Mouse (Mus musculus) ovary, postnatal 14 days (tissue): ENCODE measurements around the gene Kcnj4.
"Not testable (repeated sequence)": the region's sequence is repeated elsewhere in the genome, so short reads cannot be mapped to it uniquely, and the experiment has no call there.

ENCODE experiments used
- DNase-seq: peaks from one replicate; pipeline ENCODE4 v3.0.0; 2022; ENCODE audit warnings: low spot score

Gene Kcnj4

DNA sequence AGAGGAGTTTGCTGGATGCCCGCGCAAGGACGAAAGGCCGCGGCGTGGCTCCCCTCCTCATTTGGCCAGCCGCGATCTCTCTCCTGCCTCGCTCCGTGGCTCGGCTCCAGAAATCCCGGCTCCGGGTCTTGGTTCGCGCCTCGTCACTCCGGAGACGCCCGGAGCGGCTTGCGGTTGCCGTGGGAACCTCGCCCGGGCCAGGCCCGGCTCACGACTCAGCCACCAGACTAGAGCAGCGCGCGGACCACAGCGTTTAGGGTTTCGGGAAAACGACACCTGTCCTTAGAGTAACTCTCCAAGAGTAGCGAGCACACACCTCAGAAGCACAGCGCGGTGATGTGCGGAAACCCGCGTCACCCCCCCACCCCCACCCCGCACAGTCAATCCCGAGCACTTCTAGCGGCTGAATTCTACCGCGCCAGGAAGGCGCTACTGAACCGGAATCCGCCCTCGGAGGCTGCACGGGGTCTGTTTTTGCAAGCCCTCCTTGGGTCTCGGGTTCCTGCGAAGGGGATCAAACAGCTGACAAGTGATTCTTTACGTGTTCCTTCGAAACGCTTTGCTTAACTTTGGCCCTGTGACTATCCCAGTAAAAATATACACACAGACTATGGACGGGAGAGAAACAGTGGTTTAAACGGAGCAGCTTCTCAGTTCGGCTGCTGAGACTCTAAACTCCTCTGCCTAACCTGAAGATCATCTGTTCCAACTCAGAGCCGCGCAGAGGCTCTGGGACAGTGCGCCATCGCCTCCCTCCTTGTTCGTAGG lies 6.7 kb upstream of the Kcnj4 start:
- peak; percentile 84 for DNase-seq

DNA sequence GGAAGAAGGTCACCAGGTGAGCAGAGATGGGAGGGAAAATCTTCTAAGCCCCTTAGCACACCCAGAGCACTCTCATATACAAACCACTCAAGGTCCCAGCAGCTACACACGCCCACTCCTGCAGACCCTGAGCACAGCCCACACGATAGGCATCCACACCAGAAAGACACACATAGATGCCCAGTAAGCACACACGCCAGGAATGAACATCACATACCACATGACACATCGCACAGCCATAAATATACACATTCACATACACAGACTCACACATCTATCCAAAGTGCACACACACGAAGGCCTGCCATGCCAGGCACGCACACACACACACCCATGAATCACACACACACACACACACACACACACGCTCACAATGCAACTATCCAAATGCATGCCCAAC lies 5.4 kb upstream of the Kcnj4 start:
- DNase-seq, result no peak

- DNase-seq, result no peak
Observed at GRCm38 (mm10) chr15:79509998-79510397, 5.0 kb upstream of the Kcnj4 start.

- no peak for DNase-seq
Observed at GRCm38 (mm10) chr15:79507055-79507828, 2.2 kb upstream of the Kcnj4 start.

GRCm38 (mm10) chr15:79506460-79506859 lies 1.4 kb upstream of the Kcnj4 start:
- DNase-seq, result no peak

DNA sequence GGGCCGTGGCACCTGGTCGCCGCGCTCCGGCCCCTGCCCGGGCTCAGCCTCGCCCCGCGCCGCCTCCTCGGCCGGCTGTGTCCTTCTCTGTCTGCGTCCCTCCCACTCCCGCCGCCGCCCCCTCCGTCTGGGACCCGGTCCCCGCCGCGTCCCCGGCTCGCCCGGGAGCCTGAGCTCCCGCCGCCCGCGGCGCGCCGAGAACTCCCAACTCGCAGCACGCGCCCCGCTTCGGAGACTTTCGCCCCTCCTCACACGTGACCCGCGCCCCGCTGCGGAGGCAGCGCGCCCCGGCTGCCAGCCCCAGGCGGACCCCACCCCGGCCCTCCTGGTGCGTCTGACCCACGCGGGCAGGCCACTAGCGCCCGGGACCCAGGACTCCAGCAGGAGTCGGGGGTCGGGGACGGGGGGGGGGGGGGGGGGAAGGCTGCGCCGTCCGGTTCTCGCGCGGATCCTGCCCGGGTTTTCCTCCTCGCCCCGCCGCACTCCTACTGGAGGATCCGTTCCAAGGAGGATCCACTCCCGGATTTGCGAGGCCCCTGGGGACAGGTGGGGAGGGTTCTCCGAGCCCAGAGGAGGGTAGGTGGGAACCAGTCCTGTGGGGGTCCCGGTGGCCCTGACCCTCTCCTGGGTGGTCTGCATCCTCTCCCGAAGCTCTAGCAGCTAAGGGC lies 709 bp upstream of the Kcnj4 start:
- peak; percentile 52 for DNase-seq

- no peak for DNase-seq
Observed at GRCm38 (mm10) chr15:79503438-79503837, 1.6 kb downstream of the Kcnj4 start.

- no peak for DNase-seq
Observed at GRCm38 (mm10) chr15:79502891-79503341, 2.1 kb downstream of the Kcnj4 start.

- DNase-seq, result no peak
Observed at GRCm38 (mm10) chr15:79500110-79500509, 4.9 kb downstream of the Kcnj4 start.

DNA sequence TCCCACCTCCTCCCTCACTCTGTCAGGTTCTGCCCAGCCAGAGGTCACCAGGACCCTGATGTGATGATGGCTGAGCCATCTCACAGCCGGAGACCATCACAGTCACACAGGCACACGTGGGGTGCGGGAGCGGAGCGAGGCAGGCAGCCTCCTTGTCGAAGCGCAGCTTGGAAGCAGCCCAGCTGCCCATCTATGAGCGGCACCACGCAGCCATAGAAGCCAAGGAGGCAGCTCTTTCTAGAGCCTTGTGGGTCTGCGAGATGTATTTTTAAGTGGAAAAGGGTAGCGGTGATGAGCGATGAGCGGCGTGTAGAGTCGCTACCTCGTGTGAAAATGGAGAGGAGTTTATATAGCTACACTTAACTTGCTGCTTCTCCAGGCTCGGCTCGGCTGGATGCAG lies 11.5 kb downstream of the Kcnj4 start:
- no peak for DNase-seq

- no peak for DNase-seq
Observed at GRCm38 (mm10) chr15:79489463-79489862, 15.6 kb downstream of the Kcnj4 start.

DNA sequence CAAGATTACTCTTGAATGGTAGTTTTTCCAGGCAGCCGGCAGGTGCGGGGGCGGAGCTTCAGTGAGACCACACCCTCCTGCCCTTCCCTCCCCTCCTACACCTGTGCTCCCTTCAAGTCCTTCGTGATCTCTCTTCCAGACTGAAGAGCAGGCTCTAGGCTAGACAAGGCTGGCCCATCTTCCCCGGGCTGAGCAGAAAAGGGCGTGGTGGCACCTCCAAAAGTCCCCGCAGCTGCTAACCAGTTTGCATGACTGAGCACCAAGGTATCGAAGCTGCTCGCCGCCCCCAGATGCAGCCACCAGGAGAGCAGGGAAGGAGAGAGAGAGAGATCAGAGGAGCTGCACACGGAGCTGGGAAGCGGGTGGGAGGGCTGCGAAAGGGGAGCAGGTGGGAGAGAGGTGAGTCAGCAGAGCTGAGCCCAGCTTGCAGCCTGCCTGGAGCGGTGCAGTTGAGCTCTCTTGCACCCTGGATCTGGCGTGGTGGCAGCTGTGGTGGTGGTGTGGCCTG lies 23.8 kb downstream of the Kcnj4 start:
- no peak for DNase-seq

GRCm38 (mm10) chr15:79477227-79477626 lies 27.8 kb downstream of the Kcnj4 start:
- no peak for DNase-seq

DNA sequence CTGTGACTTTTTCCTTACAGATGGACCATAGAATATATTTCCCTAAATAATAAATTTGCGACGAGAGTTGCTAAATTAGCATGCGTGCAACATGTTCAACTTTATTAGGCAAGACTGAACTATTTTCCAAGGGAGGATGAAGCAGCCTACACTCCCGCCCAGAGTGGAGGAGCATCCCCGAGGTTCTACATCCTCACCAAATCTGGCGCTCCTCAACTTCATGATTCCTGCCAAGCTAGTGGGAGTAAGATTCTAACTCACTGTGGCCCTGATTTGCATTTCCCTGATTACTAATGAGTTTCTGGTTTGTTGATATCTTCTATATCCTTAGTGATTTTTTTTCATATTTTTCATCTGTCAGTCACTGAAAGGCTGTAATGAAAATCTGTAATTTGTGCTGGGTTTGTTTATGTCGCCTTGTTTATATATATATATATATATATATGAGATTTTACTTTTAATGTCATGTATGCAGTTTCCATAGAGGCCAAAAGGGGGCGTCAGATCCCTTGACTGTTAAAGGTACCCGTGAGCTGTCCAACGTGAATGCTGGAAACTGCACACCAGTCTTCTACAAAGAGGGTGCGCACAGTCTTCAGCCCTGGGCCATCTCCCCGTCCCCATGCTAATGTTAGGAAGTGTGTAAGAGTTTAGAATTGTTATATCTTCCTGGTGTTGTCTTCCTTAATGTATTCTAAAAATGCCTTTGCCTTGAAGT lies 31.2 kb downstream of the Kcnj4 start:
- no peak for DNase-seq

DNA sequence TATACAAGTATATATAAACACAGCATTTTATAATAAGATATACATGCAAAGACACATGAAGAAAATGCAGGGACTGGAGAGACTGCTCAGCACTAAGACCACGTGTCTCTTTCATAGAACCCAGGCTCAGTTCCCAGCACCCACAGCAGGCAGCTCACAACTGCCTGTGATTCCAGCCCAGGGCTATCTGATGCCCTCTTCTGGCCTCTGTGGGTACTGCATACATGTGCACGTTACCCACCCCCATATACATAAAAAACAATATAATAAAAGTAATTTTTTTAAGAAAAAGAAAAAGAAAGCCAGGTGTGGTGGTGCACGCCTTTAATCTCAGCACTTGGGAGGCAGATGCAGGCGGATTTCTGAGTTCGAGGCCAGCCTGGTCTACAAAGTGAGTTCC lies 32.0 kb downstream of the Kcnj4 start:
- no peak for DNase-seq

- DNase-seq, result no peak
Observed at GRCm38 (mm10) chr15:79471095-79471494, 33.9 kb downstream of the Kcnj4 start.

GRCm38 (mm10) chr15:79470583-79470982 lies 34.5 kb downstream of the Kcnj4 start:
- no peak for DNase-seq

GRCm38 (mm10) chr15:79469577-79469976 lies 35.5 kb downstream of the Kcnj4 start:
- no peak for DNase-seq

- peak; percentile 87 for DNase-seq
Observed at GRCm38 (mm10) chr15:79466601-79467286, 38.3 kb downstream of the Kcnj4 start.

DNA sequence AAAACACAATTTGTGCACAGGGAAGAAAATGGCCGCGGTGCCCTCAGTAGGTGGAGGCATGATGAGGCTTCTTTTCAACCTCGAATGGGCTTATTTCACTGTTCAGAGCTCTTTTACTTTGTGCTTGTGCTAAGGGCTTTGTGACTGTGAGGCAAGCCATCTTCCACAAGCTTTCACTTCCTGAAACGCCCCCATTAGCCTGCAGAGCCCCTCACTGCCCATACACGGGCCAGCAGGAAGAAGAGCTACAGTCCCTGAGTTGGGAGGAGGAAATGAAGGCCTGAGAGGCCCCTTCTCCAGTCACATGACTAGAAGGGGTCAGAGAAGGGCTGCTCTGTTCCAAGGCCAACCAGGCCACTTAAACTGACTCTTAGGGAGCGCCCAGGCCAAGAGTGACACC lies 48.5 kb downstream of the Kcnj4 start:
- no peak for DNase-seq

- DNase-seq, result not testable (repeated sequence)
Observed at GRCm38 (mm10) chr15:79456104-79456503, 48.9 kb downstream of the Kcnj4 start.
